Mouse (Mus musculus) adrenal gland, postnatal 4 days (tissue): ENCODE results near the gene Stx6. TPM values are rescaled to one million over a fixed set of nuclear protein-coding genes. Genes with fewer than 3 reads are reported as not detected.

ENCODE experiments used
- DNase-seq, 2 experiments: peaks; one replicate each; pipeline ENCODE4 v3.0.0; 2021 to 2022; ENCODE audit warnings: low spot score in 2 of 2, mixed read lengths in 2 of 2
- long read RNA-seq, 2 experiments: library from polyadenylated mRNA; stranded (forward); transcript quantifications; one replicate each; pipeline ENCODE4 v2.0.0; 2021
- total RNA-seq, 2 experiments: library from RNA; stranded (reverse); gene quantifications; 2 replicates each; pipeline ENCODE4 v1.2.3; 2021

Stx6 gene
- total RNA-seq: 10 to 100 TPM; 72.5 to 76.7 TPM
- long read RNA-seq, experiment 1, full-length matches to known transcripts: 62 of 68 reads
- long read RNA-seq, experiment 1, partial matches to known transcripts: 1 of 68 reads
- long read RNA-seq, experiment 1, other reads (novel, unspliced or antisense): 5 of 68 reads
- long read RNA-seq, experiment 2, full-length matches to known transcripts: 167 of 190 reads
- long read RNA-seq, experiment 2, partial matches to known transcripts: 5 of 190 reads
- long read RNA-seq, experiment 2, other reads (novel, unspliced or antisense): 18 of 190 reads

DNA sequence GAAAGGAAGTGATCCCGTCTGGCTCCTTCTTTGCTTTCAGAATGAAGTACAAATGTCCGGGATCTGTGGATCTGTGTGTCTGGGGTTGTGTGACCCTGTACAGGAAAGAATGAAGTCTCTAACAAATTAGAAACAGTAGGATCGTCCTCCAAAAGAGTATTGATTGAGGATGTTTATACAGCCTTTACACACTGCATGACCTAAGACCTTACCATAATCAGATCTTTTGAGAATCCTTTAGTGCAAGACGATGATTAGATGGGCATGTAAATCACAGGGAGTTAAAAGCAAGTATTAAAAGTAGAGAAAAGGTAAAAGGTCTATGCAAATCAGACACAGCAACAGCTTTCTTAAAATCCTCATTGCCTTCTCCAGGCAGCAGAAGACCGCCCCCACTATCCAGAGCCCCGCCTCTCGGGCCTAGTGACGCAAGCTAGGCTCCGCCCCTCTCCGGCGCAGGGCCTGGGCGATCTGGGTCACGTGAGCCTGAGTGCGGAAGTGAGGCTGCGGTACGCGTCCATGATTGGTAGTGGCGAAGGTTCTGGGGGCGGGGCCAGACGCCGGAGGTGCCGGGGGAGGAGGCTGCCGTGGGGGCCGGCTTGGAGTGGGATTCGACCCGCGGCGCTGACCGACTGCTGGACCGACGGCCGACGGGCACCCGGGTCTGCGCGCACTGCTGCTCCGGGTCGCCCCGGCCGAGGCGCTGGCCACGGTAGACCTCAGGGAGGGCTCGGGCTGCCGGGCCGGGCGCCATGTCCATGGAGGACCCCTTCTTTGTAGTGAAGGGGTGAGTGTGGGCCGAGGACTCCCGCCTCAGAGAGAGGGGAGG is at the start of gene Stx6:
Stx6 (plus strand) TSS at position 575 of the 829 bp plus-strand sequence.
- DNase-seq: peak; percentile 91 to 97

DNA sequence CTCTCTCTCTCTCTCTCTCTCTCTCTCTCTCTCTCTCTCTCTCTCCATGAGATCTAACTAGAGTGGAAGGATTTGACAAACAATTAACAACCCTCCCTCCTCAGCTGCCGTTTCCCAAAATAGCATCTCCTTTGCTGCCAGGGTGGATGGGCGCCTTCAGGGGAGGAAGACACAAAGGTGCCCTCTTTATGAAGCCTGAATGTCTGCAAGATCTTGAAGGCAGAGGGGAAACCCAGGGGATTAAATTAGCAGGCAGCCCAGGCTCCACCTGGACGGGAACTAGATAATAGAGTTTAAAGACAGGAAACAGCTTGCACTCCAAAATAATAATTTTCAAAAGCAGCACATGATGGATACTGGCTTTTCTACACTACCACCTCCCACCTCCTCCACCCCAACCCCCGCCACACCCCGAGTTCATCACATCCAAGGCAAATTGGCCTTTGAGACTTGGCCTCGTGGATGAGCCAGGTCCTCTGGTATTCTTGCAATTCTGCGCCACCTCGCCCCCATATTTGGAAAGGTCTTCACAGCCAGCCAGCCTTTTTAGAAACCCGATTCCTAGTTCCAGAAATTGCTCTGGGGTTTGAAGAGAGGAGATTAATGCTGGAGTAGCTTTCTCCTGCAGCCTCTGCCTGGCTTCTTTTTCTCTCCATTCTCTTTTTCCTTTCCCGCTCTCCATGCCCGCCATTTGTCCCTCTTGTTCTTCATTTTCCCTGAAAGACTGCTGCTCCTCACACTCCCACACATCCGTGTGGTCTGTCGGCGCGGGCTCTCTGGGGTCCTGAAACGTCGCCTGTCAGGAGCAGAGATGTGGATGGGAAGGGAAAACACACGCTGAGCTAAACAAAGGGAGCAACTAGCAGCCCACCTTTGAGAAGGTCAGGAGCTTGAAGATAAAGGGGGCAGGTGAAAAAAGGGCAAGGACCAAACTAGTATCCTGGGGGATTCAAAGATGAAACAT is 48.8 kb upstream of the Stx6 start:
- DNase-seq: no peak

DNA sequence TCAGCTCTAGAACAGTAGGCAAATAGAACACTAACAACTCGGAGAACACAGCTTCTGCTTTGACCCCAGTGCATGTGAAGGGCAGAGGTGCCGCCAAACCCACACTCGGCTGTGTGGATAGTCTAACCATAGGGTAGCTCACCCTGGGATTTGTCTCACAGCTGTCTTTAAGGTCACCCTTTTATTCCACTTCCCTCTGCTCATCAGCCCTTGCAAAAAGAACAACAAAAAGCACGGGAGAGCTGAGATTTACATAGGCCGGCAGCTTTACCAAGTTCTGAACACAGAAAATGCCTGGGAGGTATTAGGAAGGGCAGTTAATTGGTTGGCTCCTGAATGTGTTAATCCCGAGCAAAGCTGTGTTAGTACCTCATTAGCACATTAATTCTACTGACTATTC is 47.0 kb upstream of the Stx6 start:
- no peak for DNase-seq

DNA sequence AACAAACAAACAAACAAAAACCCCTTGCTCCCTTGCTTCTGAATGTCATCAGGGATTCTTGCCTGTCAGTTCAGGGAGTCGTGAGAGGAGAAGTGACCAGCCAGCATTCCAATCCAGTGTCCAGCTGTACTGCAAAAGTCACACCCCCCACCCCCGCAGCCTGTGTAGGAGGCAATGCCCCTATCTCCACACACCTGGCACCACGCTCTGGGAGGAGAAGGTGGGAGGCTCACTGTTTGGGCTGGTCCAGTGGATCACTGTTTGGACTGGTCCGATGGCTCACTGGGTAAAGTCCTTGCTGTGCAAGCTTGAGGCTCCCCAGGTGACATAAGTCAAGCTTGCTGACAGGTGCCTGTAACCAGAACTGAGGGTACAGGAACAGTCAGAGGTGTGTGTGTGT is 46.4 kb upstream of the Stx6 start:
- no peak for DNase-seq

DNA sequence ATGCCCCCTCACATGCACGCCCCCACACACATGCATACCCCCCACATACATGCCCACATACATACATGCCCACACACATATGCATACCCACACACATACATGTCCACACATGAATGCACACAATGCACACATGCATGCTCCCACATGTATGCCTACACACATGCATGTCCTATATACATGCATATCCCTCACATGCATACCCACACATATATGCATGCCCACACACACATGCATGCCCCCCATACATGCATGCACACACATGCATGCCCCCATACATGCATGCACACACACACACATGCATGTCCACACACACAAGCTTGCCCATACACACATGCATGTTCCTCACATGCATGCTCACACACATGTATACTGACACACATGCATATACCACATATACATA is 45.6 kb upstream of the Stx6 start:
- no peak for DNase-seq

DNA sequence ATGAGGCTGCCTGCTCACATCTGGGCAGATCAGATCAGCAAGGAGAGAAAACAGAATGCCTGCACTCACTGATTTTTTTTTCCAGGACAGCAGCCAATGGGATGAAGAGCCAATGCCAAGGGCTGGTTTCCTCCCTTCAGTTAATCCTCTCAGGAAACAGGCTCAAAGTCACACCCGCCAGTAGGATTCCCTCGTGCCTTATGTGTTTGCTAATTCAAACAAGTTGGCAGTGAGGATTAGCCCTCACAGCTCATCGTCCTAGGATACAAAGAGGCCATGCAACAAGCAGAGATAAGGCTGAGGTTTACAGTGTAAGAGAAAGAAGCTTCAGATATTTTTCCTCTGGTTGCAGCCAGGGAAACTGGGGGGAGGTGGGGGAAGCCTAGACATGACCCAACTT is 44.6 kb upstream of the Stx6 start:
- DNase-seq: no peak

DNA sequence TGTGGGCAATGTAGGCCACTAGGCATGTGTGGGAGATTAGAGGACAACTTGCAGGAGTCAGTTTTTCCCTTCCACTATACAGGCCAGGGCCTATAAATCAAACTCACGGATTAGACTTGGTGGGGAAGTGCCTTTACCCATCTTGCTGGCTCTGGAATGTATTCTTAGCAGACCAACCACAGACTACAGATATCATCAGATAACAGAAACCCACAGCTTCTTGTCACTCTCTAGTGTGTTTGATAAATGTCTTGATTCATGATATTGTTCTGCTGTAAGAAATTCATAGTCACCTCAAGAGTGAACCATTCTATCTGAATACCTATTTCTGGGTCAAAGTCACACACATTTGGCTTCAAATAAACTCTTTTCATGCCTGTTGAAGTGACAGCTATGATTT is 38.8 kb upstream of the Stx6 start:
- no peak for DNase-seq

DNA sequence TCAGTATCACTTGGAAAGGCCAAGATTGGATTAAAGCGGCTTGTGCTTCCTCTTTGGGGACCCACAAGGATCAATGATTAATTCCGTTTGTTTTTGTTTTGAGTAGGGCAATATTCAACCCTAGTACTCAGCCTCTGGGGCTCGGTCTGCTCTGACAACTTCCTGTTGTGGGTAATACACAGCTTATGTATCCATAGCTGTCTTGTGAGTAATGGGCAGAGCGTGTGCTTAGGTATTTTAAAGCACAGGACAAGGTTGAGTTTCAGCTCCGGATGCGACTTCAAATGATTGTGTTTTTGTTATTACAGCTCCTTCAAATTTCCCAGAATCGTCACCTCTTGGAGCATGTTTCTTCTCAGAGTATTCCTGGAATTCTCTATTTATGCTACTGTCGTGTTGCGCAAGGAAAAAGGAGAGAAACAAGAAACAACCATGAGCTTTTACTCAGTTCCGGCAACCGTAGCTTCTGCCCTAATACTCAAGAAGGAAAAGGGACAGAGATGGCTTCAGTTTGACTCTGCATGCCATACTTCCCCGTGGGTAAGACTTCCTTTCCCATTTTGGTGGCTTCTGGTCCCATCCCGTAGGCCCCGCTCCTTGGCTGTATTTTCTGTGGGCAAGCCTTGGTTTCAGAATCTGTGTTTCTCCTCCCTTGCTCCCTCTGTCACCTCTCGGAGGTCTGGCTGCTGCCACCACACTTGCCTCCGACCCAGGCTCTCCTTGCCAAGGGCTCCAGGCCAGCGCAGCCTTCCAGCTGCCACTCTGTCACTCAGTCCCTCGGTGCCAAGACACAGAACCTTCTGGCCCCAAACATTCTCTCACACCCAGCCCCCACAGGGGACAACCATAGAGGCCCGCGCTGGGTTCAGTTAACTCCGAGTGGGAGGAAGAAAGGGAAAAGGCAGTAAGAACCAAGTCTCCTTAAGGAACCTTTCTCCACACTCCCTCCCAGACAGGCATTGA is 36.3 kb upstream of the Stx6 start:
- no peak for DNase-seq

DNA sequence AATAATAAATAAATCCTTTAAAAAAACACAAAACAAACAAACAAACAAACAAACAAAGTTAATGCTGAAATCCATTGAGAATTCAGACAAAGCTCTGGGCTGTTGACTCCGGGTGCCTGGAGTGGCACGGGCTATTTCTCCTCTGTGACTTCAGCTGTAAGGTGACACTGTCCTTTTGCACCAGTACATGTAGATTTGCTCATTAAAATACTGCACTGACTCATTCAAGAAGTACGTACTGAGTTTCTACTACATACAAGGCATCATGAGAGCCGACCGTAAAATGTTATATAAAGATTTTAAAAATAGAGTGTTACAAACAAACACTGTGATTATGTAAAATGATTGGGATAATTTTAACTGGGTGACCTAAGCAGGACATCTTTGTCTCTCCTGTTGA is 34.1 kb upstream of the Stx6 start:
- DNase-seq: no peak

DNA sequence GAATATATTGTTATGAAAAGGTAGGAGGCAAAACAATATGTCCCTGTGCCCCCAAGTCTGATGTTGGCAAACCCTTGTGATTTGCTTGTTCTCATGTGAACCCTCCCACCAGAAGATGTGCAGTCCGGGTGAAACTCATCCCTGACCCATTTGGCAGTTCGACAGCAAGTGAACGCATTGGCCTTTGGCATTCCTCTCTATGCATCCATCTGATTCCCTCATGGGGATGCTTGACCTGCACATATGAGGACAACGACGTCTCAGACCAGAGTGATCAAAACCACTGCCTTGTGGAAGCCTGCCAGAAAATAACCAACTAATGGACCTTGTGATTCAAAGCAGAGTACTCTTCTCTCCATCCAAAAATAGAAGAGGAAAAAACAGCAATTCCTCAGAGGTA is 31.8 kb upstream of the Stx6 start:
- no peak for DNase-seq

DNA sequence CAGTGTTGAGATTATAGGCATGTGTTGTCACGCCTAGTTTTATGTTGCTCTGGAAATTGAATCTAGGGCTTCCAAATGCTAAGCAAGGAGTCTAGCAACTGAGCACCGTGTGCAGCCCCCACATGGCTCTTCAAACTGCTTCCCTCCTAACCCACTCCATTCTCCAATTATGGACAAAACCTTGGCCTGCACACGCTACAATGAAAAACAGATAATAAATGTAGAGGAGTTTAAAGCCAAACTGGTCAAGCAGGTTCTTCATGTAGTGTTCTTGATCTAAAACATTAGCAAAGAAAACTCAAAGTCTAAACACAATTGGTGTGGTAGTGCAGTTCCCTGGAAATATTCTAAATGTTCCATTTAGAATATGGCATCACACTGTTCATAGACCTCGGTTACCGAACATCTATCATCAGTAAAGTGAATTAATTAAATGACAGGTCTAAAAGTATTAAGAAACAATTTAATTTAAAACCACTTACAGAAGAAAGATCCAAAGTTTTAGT is 31.0 kb upstream of the Stx6 start:
- no peak for DNase-seq

DNA sequence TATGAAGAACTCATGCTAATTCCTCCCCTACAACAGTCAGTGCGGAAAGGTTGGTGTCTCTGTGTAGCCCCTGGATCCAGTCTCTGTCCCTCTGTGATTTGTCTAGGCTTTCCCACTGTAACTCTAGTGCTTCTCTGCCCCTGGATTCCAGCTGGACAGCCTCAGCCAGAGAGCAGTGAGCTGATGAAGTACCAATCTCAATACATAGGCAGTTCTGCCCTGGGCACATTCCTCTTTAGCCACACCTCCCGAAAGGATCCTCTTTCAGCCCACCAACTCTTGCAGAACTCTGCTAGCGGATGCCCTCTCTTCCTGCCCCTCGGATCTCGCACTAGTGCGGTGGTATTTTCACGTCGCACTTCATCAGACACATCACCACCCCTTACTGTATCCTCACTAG is 23.6 kb upstream of the Stx6 start:
- DNase-seq: no peak

DNA sequence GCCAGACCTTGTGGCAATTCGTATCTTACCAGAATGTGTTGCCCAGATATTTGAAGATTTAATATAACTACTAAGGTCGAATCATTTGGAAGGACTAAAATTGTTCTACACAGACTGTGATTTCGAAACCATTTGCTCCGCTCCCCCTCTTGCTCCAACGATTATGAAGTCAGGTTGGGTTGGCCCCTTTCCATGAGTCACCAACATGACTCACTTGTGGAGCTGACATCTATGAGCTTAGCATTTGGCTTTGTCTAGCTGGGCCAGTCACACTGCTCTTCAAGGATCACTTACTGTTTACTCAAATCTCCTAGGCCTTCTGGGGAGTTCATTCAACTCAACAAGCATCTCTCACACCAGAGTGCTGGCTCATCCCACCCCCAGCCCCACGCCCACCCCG is 19.7 kb upstream of the Stx6 start:
- DNase-seq: peak in 1 of 2 experiments; percentile 33

DNA sequence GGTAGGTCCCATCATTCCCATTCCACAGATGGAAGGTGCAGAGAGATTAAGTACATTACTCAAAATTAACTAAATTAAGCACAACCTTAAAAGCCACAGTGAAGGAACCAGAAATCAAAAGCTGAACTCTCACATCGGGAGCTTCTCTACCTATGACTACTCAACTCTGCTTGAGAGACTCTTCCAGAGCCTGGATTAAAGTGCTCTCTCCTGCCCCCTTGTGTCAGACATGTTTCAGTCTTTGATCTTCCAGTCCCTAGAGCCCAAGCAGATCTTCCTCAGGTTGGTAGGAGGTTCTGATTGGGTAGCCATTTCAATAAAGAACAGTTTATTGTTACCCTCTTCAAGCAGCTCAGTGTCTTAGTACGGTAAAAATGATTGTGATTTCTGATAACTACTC is 18.4 kb upstream of the Stx6 start:
- DNase-seq: no peak

DNA sequence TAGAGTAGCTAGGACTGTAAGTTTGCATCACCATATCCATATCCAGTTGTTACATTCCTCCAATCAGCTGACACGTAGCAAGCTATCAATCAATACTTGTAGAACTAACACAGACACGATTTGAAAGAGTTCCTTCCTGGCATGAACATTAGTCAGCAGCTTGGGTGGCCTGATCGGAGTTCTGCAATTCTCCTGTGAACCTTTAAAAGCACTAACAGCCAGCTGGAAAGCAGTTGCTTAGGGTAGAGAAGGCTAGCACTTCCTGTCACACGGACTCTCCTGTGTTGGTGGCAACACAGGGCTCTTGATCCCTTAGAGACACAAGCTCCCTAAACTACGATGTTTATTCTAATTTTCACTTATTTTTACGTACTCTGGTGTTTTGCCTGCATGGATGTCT is 12.9 kb upstream of the Stx6 start:
- no peak for DNase-seq

DNA sequence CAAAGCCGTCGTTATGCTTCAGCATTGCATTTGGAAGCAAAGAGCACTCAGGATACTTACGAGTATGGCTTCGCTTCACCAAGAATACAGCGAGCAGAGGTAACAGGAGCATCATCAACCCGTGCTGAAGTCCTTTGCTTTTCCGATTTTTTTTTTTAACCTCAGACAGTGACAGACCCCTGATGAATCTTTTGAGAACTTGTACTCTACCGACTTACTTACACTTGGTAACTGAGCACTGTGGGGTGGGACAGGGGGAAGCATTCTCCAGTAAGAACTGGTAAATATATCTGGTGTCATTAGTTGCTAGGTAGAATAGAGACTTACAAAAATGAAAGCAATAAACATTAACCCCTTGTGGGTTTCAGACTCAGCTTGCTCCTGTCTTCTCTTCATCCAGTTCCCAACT is 11.9 kb upstream of the Stx6 start, which contains the start of gene Mr1:
Mr1 (minus strand) TSS at position 243 of the 409 bp plus-strand sequence.
- peak in 1 of 2 experiments; percentile 8 for DNase-seq

DNA sequence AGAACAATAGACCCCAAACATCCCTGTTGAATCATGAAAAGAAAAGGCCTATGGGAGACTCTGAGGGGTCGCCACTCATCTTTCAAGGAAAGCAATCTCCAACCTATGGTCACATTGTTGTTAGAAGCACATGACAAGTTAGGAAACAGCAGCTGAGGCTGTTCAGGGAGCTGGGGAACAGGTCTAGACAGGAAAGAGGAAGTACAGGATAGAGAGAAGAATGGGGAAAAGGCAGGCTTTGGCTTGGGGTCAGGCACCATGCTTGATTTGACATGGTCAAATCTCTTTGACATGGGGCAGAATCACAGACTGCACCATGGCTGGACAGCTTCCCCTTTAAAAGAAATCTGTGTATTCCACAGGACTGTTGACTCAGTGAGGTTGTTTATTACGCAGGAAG is 11.3 kb upstream of the Stx6 start:
- no peak for DNase-seq

DNA sequence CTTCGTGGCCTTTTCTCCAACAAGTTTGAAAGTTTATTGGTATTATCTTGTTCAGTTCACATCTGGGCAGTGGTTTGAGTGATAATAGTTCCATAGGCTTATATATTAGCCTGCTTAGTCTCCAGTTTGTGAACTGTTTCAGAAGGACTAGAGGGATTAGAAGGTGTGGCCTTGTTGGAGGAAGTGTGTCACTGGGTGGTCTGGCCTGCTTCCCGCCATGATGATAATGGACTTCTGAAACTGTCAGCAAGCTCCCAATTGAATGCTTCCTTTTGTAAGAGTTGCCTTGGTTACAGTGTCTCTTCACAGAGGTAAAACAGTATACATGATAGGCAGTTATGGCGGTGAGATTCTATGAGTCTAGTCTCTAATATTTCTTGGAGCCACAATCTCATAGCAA is 9.1 kb upstream of the Stx6 start:
- DNase-seq: no peak

DNA sequence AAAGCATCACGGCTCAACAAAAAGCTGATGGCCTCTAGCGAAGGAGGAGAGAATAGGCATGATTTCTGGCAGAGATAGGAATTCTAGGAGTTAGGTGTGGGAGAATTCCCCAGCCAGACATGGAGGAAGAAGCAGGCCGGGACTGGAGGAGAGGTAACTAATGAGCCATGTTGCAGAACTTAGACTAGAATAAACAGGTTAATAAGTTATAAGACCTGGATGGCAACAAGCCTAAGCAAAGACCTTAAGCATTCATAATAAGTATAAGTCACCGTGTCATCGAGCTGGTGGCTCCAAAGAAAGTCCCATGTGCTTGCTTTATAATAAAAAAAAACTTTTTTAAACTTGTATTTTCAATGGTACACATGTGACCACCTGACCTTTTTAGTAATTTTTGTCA is 7.7 kb upstream of the Stx6 start:
- DNase-seq: no peak

DNA sequence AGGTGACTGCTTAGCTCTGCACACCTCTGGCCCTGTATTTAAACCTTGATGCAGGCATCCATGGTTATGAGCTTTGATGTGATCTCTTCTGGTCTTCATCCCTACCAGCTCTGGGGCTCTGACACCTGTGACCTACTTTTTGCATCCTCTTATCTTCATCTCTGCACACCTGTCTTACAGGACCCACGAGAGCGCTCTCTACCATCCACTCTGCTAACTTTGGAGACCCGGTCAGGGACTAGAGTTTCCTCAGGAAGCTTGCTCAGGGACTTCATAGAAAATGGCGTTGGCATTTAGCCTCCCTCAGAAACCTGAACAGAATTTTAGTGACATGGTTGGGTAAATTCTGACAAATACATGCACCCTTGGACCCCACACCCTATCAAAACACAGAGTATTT is 4.6 kb upstream of the Stx6 start:
- no peak for DNase-seq
